Mouse (Mus musculus): Measurements from ENCODE around the gene Pskh1. TPM values are rescaled to one million over a fixed set of nuclear protein-coding genes. Genes with fewer than 3 reads are reported as not detected.

Gene Pskh1
- polyA plus RNA-seq, 1 experiment from 2014 or later = 24.6 TPM

DNA sequence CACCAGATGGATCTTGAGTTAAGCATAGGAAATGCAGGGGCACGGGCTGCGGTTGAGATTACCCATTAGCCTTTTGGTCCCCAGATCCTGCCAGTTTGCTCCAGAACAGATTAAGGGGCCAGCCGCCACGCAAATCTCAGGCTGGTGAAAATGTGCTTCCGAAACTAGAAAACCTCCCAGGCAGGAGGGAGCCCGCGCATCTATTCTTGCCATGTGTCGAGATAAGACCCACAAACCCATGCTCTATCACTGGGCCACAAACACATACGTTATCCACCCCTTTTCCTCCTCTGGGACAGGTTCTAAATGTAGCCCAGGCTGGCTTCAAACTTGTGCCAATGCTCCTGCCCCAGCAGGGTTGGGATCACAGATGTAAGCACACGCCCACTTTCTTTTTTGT is 61.3 kb downstream of the Pskh1 start:
- 67% methylated on average over 10 of the region's 10 CpGs for WGBS
- H3K36me3 ChIP-seq = peaks cover 44% of the 10 kb centered on the region
- H3K4me2 ChIP-seq = no peak overlapping the region
- peaks cover 71% of the 10 kb centered on the region for H3K4me1 ChIP-seq
- no peak overlapping the region for H3K9ac ChIP-seq
- no peak overlapping the region for H3K27ac ChIP-seq (replicated peaks)
- no peaks in the 10 kb centered on the region for H3K9me3 ChIP-seq
- no peak for ATAC-seq (ENCODE audit: extremely low read depth, insufficient number of reproducible peaks, low FRiP score, low TSS enrichment)
- no peak overlapping the region for H3K4me3 ChIP-seq
- no peaks in the 10 kb centered on the region for H3K27me3 ChIP-seq (replicated peaks)

DNA sequence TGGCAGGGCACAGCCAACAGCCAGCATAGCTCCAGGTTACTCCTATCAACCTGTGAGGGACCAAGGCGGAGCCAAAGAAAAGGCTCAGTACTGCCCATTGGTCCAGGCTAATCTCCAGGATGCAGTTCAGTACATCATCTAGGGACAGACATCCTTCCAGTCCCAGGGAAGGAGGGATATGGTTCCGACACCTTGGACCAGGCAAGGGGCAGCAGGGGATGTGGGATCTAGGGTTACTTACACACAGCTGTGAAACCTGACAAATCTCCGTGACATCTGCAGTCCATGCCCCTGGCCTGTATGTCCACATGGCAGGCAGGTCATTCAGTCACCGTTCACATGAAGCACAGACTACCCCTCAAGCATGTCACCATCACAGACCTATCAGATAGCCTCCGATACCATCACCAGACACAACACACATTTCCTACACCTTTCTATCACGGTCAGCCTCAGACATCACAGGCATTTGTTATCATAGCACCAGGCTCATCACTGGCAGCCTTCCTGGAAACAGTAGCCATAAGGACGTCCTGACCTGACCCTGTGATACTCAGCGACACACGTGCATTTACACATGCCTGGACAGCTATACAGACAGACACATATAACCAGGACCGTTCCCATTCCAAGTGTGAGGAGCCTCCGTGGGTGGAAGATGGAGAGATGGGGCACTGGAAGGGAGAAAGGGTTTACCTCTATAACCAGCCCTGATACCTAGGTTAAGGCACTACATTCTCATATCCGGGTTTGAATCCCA is 64.4 kb downstream of the Pskh1 start:
- Histone ChIP-seq H3K9ac (peak overlapping the region; percentile 97), H3K36me3 (peaks cover 17% of the 10 kb centered on the region), H3K4me3 (peak overlapping the region; percentile 90), H3K9me3 (no peaks in the 10 kb centered on the region), H3K4me2 (peak overlapping the region; percentile 77), H3K27ac (replicated peaks) (peak overlapping the region; percentile 95), H3K27me3 (replicated peaks) (no peaks in the 10 kb centered on the region), H3K4me1 (peaks cover 69% of the 10 kb centered on the region)
- 42% methylated on average over 12 of the region's 12 CpGs for WGBS
- no peak for ATAC-seq (ENCODE audit: extremely low read depth, insufficient number of reproducible peaks, low FRiP score, low TSS enrichment)

DNA sequence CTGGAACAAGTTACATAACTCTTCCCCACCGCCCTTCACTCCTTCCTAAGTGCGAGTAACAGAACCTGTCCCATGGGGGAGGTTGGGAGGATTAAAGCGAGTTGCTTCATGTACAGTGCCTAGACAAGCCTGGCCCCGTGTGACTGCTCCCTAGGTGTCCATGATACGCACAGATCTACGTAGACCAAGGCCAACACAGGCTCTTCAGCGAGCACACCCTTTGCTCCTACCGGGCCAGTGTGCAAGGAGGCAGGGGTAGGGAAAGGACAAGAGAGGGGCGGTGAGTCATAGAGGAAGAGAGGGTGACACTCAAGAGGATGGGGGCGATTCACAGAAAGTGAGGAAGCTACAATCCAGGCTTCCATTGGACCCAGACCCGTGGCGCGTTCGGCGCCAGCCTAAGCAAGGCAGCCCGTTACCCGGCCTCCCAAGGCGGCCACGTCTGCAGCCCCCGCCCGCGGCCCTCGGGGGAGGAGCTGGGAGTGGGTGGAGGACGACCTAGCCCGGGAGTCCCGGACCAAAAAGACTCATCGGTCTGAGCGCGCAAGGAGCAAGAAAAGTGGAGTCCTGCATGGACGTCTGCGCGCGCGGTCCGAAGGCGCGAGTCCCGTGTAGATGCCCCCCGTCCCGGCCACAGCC is 65.1 kb downstream of the Pskh1 start:
- Histone ChIP-seq H3K4me3 (peak overlapping the region; percentile 90), H3K9me3 (no peaks in the 10 kb centered on the region), H3K27me3 (replicated peaks) (no peaks in the 10 kb centered on the region), H3K36me3 (peaks cover 10% of the 10 kb centered on the region), H3K4me2 (peak overlapping the region; percentile 77), H3K27ac (replicated peaks) (peak overlapping the region; percentile 95), H3K9ac (peak overlapping the region; percentile 97), H3K4me1 (peaks cover 66% of the 10 kb centered on the region)
- peak; percentile 39; the same call in 1 of the 2 replicates for ATAC-seq (ENCODE audit: extremely low read depth, insufficient number of reproducible peaks, low FRiP score, low TSS enrichment)
- WGBS = 1% methylated on average over 40 of the region's 40 CpGs

DNA sequence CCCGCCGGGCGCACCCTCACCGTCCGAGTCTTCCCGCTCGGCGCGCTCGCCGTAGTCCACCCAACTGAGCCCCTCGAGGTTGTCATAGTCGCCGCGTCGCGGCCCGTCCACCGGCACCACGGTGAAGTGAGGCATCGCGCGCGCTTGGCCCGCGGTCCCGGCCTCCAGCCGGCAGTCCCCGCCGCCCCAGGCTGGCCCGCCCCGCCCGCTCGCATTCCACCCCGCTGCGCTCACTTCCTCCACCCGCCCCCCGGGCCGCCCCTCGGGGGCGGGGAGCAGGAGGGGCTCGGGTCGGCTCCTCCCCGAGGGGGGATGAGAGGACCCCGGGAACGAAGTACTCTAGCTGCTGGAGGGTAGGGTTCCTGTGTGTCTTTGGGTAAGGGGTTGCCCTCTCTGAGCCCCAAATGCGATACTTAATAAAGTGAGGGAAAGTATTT is 65.7 kb downstream of the Pskh1 start, which contains the start of gene Slc12a4:
Slc12a4 (minus strand) TSS at position 193 of the 437 bp plus-strand sequence.
- Histone ChIP-seq H3K9ac (peak within 1 kb of the TSS; percentile 97), H3K4me2 (peak within 1 kb of the TSS; percentile 77), H3K27me3 (replicated peaks) (no peaks in the 10 kb centered on the region), H3K4me3 (peak within 1 kb of the TSS; percentile 90), H3K27ac (replicated peaks) (peak within 1 kb of the TSS; percentile 95), H3K36me3 (0 out of 2 replicates have a peak, but pooled peaks cover 6% of the 10 kb centered on the region), H3K4me1 (peaks cover 66% of the 10 kb centered on the region), H3K9me3 (no peaks in the 10 kb centered on the region)
- WGBS = 1% methylated on average over 46 of the region's 47 CpGs
- ATAC-seq (ENCODE audit: extremely low read depth, insufficient number of reproducible peaks, low FRiP score, low TSS enrichment) = peak; percentile 78

DNA sequence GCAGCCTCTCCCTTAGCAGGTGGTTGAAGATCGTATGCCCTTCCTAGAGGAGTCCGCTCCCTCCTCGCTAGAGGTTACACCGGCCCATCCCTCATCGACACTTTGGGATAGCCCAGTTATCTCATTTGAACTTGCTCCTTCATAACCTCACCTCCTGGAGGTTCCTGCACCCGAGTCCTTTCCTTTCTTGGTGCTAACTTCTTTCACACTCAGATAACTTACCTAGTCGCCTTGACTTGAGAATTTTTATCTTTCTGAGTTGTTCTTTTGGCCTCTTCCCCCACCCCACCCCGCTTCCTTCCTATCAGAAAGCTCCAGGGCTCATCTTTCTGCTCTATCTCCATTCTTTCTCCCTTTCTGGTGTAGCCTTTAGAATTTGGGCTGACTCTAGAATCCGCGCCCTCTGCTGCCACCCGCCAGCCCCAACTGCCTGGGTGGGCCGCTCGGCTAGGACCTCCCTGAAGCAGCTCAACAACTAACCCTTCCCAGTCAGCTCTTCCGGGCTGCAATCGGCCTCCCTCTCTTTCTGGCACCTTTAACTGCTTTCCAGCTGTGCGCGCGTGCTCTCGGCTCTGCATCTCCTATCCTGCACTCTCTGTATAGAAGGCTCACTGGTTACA is 66.6 kb downstream of the Pskh1 start:
- no peaks in the 10 kb centered on the region for H3K27me3 ChIP-seq (replicated peaks)
- 0 out of 2 replicates have a peak, but pooled peaks cover 6% of the 10 kb centered on the region for H3K36me3 ChIP-seq
- peak overlapping the region; percentile 77 for H3K4me2 ChIP-seq
- H3K4me3 ChIP-seq = peak overlapping the region; percentile 90
- peak overlapping the region; percentile 95 for H3K27ac ChIP-seq (replicated peaks)
- 0 out of 2 replicates have a peak, but pooled peaks have one; percentile 6 for ATAC-seq (ENCODE audit: extremely low read depth, insufficient number of reproducible peaks, low FRiP score, low TSS enrichment)
- H3K4me1 ChIP-seq = peaks cover 58% of the 10 kb centered on the region
- no peaks in the 10 kb centered on the region for H3K9me3 ChIP-seq
- peak overlapping the region; percentile 97 for H3K9ac ChIP-seq
- 5% methylated on average over 19 of the region's 19 CpGs for WGBS

DNA sequence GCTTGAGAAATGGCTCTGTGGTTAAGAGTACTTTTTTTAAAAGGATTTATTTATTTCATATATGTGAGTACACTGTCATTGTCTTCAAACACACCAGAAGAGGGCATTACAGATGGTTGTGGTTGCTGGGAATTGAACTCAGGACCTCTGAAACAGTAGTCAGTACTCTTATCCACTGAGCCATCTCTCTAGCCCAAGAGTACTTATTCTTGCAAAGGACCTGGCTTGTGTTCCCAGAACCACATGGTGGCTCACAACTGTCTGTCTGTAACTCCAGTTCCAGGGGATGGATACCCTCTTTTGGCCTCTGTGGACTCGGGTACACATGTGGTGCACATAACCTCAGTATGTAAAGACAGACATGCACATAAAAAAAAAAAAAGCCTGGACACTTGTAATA is 69.1 kb downstream of the Pskh1 start:
- Histone ChIP-seq H3K9me3 (no peaks in the 10 kb centered on the region), H3K27me3 (replicated peaks) (no peaks in the 10 kb centered on the region), H3K27ac (replicated peaks) (no peak overlapping the region), H3K4me1 (peaks cover 33% of the 10 kb centered on the region), H3K4me3 (no peak overlapping the region), H3K4me2 (no peak overlapping the region), H3K36me3 (no peaks in the 10 kb centered on the region), H3K9ac (no peak overlapping the region)
- WGBS = 74% methylated on average over 1 of the region's 1 CpGs
- no peak for ATAC-seq (ENCODE audit: extremely low read depth, insufficient number of reproducible peaks, low FRiP score, low TSS enrichment)

DNA sequence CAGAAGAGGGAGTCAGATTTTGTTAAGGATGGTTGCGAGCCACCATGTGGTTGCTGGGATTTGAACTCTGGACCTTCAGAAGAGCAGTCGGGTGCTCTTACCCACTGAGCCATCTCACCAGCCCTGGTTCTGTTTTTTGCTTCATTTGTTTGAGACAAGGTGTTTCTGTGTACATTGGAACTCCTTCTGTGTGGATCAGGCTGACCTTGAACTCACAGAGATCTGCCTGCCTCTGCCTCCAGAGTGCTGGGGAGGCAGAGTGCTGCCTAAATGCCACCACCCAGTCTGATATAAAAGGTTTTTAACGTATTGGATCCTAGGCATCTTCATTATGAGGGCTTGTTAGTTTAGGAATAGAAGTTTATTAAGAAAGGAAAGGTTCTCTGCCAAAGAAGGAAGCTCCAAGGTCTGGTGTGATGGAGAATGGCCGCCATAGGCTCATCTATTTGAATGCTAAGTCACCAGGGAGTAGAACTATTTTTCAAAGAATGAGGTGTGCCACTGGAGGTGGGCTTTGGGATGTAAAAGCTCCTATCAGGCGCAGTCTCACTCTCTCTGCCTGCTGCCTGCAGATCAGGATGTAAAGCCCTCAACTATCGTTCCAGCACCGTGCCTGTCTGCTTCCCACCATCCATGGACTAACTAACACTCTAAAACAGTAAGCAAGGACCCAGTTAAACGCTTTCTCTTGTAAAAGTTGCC is 70.9 kb downstream of the Pskh1 start:
- no peak overlapping the region for H3K4me2 ChIP-seq
- H3K27ac ChIP-seq (replicated peaks) = no peak overlapping the region
- H3K27me3 ChIP-seq (replicated peaks) = no peaks in the 10 kb centered on the region
- ATAC-seq (ENCODE audit: extremely low read depth, insufficient number of reproducible peaks, low FRiP score, low TSS enrichment) = no peak
- H3K9me3 ChIP-seq = no peaks in the 10 kb centered on the region
- no peak overlapping the region for H3K9ac ChIP-seq
- no peak overlapping the region for H3K4me3 ChIP-seq
- H3K4me1 ChIP-seq = peaks cover 24% of the 10 kb centered on the region
- H3K36me3 ChIP-seq = no peaks in the 10 kb centered on the region
- WGBS = 74% methylated on average over 8 of the region's 8 CpGs

DNA sequence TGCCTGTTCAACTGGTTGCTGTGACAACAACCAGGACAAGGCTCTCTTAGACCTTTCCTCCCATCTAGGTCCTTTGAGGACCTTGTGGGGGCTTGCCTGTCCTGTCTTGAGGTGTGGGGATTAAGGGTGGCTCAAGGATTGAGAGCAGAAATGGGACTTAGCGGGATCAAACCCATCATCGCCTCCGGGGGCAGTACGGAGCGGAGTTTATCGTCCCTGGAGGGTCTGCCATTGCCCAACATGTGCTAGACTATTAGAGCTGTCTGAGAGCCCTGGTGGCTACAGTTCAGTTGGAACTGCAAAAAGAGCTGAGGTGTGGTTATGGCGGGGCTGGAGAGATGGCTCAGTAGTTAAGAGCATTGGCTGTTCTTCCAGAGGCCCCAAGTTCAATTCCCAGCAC is 75.1 kb downstream of the Pskh1 start:
- WGBS = 66% methylated on average over 7 of the region's 7 CpGs
- Histone ChIP-seq H3K4me1 (no peaks in the 10 kb centered on the region), H3K4me2 (no peak overlapping the region), H3K9me3 (no peaks in the 10 kb centered on the region), H3K27me3 (replicated peaks) (no peaks in the 10 kb centered on the region), H3K9ac (no peak overlapping the region), H3K36me3 (no peaks in the 10 kb centered on the region), H3K4me3 (no peak overlapping the region), H3K27ac (replicated peaks) (no peak overlapping the region)
- no peak for ATAC-seq (ENCODE audit: extremely low read depth, insufficient number of reproducible peaks, low FRiP score, low TSS enrichment)

DNA sequence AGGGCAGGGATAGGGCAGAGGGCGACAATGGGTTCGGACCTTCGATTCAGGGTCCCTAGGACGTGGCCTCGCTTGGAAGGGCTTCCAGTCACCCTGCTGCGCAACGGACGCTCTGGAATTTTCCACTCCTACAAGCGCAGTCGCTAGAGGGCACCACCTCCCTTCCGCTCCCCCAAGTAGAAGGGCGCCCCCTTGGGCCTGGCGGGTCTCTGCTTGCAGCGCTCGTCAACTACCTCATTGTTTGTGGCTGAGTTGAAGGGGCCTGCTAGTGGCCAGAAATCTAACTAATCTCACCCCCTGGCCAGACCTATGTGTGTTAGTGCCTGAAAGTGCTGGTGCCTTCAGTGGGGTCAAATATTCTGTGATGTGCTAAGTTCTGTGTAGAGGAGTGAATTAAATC is 79.1 kb downstream of the Pskh1 start, which contains the start of gene Dpep3:
Dpep3 (minus strand) TSS at position 105 of the 400 bp plus-strand sequence.
- ATAC-seq (ENCODE audit: extremely low read depth, insufficient number of reproducible peaks, low FRiP score, low TSS enrichment) = no peak
- no peak within 1 kb of the TSS for H3K27ac ChIP-seq (replicated peaks)
- no peaks in the 10 kb centered on the region for H3K9me3 ChIP-seq
- no peak within 1 kb of the TSS for H3K9ac ChIP-seq
- 90% methylated on average over 15 of the region's 15 CpGs for WGBS
- H3K4me3 ChIP-seq = no peak within 1 kb of the TSS
- no peaks in the 10 kb centered on the region for H3K4me1 ChIP-seq
- H3K27me3 ChIP-seq (replicated peaks) = no peaks in the 10 kb centered on the region
- no peak within 1 kb of the TSS for H3K4me2 ChIP-seq
- no peaks in the 10 kb centered on the region for H3K36me3 ChIP-seq

DNA sequence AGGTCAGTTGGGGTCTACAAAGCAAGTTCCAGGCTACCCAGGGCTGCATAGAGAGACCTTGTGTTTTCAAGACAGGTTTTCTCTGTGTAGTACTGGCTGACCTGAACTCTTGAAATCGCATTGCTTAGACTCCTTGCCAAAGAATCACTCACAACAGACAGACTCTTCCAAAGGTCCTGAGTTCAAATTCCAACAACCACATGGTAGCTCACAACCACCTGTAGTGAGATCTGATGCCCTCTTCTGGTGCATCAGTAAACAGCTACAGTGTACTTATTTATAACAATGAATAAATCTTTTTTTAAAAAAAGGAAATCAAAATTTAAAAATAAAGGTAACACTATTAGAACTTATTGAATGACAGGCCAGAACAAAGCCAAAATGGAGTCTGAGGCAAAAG is 80.9 kb downstream of the Pskh1 start:
- H3K27me3 ChIP-seq (replicated peaks) = no peaks in the 10 kb centered on the region
- no peak overlapping the region for H3K27ac ChIP-seq (replicated peaks)
- no peaks in the 10 kb centered on the region for H3K4me1 ChIP-seq
- no peak for ATAC-seq (ENCODE audit: extremely low read depth, insufficient number of reproducible peaks, low FRiP score, low TSS enrichment)
- H3K4me2 ChIP-seq = no peak overlapping the region
- no peaks in the 10 kb centered on the region for H3K36me3 ChIP-seq
- no peak overlapping the region for H3K9ac ChIP-seq
- no peaks in the 10 kb centered on the region for H3K9me3 ChIP-seq
- H3K4me3 ChIP-seq = no peak overlapping the region
- 72% methylated on average over 1 of the region's 1 CpGs for whole genome bisulfite sequencing
